Mouse (Mus musculus): Measurements from ENCODE around the gene Rlim.

Rlim gene

GRCm38 (mm10) chrX:103981169-103981689 lies at the start of gene Rlim:
Gene Rlim, minus strand, starts transcription at chrX:103981284.
- peak; percentile 93 for DNase-seq (ENCODE audit: low read depth, low spot score)

- DNase-seq (ENCODE audit: low read depth, low spot score), result no peak
Measured at GRCm38 (mm10) chrX:104017196-104017595, 36.1 kb upstream of the Rlim start.

- no peak for DNase-seq (ENCODE audit: low read depth, low spot score)
Measured at GRCm38 (mm10) chrX:104015048-104015447, 34.0 kb upstream of the Rlim start.

- DNase-seq (ENCODE audit: low read depth, low spot score), result no peak
Measured at GRCm38 (mm10) chrX:104013318-104013811, 32.3 kb upstream of the Rlim start.

GRCm38 (mm10) chrX:103994741-103995140 lies 13.7 kb upstream of the Rlim start:
- DNase-seq (ENCODE audit: low read depth, low spot score), result no peak

GRCm38 (mm10) chrX:103993864-103994263 lies 12.8 kb upstream of the Rlim start:
- DNase-seq (ENCODE audit: low read depth, low spot score), result no peak

- no peak for DNase-seq (ENCODE audit: low read depth, low spot score)
Measured at GRCm38 (mm10) chrX:103991702-103992101, 10.6 kb upstream of the Rlim start.

- no peak for DNase-seq (ENCODE audit: low read depth, low spot score)
Measured at GRCm38 (mm10) chrX:103990392-103990791, 9.3 kb upstream of the Rlim start.

GRCm38 (mm10) chrX:103987215-103987964 lies 6.3 kb upstream of the Rlim start:
- no peak for DNase-seq (ENCODE audit: low read depth, low spot score)

GRCm38 (mm10) chrX:103986159-103986558 lies 5.1 kb upstream of the Rlim start:
- DNase-seq (ENCODE audit: low read depth, low spot score), result no peak

- no peak for DNase-seq (ENCODE audit: low read depth, low spot score)
Measured at GRCm38 (mm10) chrX:103984992-103985391, 3.9 kb upstream of the Rlim start.

- DNase-seq (ENCODE audit: low read depth, low spot score), result no peak
Measured at GRCm38 (mm10) chrX:103981806-103982205, 722 bp upstream of the Rlim start.

- no peak for DNase-seq (ENCODE audit: low read depth, low spot score)
Measured at GRCm38 (mm10) chrX:103980590-103981168, 405 bp downstream of the Rlim start.

GRCm38 (mm10) chrX:103980036-103980435 lies 1.0 kb downstream of the Rlim start:
- no peak for DNase-seq (ENCODE audit: low read depth, low spot score)

- DNase-seq (ENCODE audit: low read depth, low spot score), result no peak
Measured at GRCm38 (mm10) chrX:103939701-103940100, 41.4 kb downstream of the Rlim start.

- peak; percentile 5 for DNase-seq (ENCODE audit: low read depth, low spot score)
Measured at GRCm38 (mm10) chrX:103937333-103937732, 43.8 kb downstream of the Rlim start.

GRCm38 (mm10) chrX:103922436-103922835 lies 58.6 kb downstream of the Rlim start:
- no peak for DNase-seq (ENCODE audit: low read depth, low spot score)

GRCm38 (mm10) chrX:103918954-103919353 lies 62.1 kb downstream of the Rlim start:
- no peak for DNase-seq (ENCODE audit: low read depth, low spot score)

- DNase-seq (ENCODE audit: low read depth, low spot score), result peak; percentile 4
Measured at GRCm38 (mm10) chrX:103914790-103915189, 66.3 kb downstream of the Rlim start.
